Mouse (Mus musculus) frontal cortex, postnatal 10 days (tissue): ENCODE measurements around the gene Gabra5.

ENCODE experiments used
- DNase-seq, 2 experiments: peaks; one replicate each; pipeline ENCODE4 v3.0.0; 2022; ENCODE audit warnings: low spot score in 2 of 2, mixed read lengths in 1 of 2

Gabra5 gene

DNA sequence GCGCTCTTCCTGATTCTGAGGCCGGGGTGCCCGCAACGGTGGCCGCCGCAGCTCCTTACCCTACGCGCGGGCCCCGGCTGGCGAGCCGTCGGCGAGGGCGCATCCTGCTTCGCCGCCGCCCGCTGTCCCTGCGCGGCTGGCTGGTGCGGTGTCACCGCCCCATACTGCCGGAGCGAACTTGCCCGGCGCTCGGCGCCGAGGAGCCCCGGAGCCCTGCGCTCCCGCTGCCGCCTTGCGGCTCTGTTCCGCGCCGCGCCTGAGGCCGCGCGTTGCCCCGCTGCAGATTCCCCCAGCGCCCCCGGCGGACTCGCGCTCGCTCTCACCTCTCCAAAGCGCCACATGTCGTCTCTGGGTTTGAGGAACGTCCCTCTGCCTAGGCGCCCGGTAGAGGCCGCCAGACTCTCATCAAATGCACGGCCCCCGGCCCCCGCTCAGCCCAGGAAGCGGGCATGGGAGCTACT, at the start of gene Gabra5:
Gabra5 (minus strand) TSS at position 379 of the 461 bp plus-strand sequence.
- DNase-seq, result peak; percentile 43 to 76

DNA sequence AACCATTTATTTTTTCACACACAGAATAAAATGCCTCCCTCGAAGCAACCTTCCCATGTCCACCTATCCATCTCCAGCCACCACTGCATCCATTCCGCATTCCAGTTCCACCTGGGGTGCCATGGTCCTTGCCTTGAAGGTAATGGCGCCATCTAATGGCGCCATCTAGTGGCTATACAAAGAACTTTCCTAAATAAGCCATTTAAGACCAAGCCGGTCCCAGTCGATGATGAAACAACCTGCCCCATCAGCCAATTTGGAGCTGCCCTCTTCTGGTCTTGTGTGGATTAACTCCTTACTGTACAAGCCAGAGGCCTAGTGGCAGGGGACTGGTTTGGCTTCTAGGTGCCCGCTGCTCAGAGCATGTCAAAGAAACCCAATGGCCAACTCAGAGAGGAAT, 28.7 kb upstream of the Gabra5 start:
- no peak for DNase-seq

DNA sequence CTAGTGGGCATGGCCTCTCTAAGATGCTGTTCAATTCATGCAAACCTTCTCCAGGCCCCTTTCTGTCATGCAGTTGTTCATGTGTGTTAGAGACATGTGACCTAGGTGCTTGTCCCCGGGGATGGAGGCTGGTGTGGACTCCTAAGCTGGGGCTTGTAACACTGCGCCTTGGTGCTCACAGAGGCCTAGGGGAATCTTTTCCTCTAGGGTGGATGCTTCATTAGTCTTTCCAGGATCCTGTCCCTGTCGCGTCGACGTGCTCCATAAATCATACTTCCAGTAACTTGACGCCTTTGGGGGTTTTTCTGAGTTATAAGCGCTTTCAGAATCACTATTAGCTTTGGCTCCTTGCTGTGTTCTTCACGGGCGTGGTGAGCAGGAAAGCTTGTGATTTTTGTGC, 22.8 kb upstream of the Gabra5 start:
- DNase-seq, result no peak

DNA sequence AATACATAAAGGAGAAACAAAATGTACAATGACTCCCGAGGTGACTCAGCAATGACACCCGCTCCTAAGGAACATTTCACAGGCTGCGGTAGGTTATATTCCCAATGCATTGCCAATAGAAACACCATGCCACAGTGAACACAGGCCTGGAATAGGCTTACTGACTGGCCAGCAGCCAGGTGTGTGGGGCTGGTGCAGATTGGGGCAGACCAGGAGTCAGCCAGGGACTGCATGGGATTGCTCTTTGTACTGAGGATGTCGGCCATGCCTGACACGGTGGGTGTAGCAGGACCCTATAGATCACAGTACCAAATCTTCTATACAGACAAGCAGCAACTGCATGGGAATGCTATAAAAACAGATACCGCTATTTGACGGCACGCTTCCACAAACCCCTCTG, 20.1 kb upstream of the Gabra5 start:
- no peak for DNase-seq

DNA sequence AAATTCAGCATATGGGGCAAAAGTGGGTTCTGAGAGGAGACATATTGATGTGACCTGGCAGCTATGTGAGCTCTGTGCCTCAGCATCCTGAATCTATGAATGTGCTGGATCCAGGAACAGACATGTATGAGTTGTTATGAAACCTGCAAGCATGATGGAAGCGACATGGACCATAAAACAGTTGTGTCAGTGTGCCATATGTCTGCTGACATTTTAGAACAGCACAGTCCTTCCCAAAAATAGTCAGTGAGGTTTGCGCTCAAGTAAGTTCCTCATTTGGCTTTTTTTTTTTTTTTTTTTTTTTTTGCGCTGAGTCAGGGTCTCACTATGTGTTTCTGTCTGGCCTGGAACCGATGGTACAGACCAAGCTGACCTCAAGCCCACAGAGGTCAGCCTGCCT, 19.6 kb upstream of the Gabra5 start:
- DNase-seq, result no peak

DNA sequence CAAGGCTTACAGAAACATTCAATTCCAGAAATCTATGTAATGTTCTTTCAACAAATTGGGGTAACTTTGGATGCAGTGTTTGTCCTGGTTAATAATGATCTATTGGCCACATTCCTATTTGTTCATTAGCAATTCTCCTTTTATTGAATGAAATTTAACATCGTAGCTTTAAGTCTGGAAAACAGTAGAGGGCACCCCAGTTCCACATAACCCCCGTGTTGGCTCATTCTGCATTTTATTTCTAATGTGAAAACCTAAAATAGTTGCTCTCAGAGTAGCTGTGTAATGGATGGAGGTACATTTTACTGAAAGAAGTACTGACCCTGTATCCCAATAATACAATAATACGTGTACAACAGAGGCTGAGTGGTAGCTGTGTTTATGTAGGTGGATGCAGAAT, 3.1 kb upstream of the Gabra5 start:
- DNase-seq, result no peak

DNA sequence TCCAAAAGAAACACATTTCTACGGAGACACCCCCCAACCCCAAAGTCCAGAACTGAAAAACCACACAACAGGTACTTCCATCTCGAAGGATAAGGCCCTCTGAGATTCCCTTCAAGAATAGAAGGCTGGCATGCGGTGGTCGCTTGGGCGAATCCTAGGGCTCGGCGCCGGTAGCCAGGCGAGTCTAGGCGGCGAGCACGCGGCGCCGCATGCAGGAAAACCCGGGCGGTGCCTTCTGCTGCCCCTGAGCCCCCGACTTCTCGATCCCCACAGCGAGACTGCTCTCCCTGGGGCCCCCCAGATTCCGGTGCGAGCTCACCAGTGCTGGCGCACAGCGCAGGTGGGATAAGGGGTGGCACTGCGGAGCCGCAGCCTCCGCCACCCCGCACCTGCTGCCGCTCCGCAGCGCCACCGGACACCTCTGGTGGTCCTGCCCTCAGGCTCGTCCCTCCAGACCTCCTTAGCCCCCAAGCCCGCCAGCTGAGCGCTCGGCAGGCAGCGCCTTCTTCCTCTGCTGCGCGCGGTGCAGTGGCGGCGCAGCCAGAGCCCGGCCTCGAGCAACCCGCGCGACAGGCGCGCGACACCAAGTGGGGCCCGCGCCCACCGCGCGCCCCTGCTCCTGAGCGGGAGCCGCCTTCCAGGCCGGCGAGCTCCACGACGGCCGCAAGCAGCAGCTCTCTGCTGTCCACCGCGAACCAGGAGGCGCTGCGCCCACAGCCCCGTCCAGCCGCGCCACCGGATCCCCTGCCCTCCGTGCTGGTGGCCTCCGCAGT, 813 bp downstream of the Gabra5 start:
- DNase-seq, result peak in 1 of 2 experiments; percentile 30

DNA sequence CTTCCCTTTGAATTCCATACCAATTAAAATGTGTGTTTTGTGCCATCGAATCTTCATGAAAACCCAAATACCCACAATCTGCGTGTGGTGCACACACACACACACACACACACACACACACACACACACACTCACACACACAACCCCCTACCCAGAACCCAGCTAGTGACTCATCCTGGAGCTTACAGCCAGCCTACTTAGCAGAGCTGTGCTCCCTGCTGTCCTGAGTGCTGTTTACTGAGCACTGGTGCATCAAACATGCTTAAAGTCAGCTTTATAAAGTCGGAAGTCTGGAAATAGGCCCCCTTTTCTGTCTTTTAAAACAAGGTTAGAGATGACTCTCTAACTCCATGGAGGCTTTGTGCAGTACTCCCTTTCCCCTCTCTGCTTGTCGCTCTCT, 7.0 kb downstream of the Gabra5 start:
- no peak for DNase-seq

DNA sequence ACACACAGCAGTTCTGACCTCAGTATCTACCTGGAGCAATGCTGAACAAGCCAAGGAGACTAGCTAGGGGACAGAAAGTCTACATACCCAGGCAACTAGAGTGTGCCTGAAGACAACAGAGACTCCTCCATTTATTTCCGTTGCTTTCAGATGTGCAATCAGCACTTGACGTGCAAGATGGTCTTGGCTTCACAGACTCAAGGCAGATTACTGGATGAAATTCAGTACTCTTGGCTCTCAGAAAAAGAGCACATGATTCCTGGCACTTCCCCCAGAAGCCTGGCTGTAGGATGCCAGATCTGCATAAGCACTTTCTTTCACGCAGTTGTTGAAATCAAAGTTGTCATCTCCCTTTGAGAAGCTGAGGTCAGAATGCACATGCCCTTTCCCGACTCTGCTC, 18.1 kb downstream of the Gabra5 start:
- DNase-seq, result no peak

DNA sequence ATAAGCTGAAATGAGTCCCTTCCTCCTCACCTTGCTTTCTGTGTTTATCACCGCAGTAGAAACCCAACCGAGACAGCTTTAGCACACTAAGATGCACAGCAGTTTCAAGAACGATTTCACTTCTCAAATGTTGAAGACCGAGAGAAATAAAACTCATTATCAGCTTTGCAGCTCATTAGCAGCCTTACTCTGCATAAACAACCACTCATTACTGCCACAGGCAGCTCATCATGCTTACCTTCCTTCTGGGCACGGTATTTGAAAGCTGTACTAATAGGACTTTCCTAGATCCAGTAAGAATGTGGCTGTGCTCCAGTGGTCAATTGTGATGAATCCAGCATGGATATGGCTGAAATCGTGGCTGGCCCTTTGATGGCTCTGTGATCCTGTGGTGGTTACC, 23.0 kb downstream of the Gabra5 start:
- DNase-seq, result no peak

DNA sequence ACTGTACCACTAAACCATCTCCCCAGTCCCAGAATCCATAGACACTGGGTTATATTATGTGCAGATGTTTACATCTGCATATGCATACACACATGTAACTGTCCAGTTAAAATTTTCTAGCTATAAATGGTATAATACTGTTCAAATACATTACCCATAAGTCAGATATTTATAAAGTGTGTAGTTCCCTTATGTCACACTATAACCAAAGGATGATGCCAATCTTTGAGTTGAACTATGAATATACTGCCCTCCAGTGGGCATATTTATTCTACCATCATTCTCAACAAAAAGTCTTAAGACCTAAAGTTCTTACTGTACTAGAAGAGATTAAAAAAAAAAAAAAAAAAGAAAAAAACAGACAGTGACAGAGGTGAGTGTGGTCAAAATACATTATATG, 27.0 kb downstream of the Gabra5 start:
- no peak for DNase-seq

DNA sequence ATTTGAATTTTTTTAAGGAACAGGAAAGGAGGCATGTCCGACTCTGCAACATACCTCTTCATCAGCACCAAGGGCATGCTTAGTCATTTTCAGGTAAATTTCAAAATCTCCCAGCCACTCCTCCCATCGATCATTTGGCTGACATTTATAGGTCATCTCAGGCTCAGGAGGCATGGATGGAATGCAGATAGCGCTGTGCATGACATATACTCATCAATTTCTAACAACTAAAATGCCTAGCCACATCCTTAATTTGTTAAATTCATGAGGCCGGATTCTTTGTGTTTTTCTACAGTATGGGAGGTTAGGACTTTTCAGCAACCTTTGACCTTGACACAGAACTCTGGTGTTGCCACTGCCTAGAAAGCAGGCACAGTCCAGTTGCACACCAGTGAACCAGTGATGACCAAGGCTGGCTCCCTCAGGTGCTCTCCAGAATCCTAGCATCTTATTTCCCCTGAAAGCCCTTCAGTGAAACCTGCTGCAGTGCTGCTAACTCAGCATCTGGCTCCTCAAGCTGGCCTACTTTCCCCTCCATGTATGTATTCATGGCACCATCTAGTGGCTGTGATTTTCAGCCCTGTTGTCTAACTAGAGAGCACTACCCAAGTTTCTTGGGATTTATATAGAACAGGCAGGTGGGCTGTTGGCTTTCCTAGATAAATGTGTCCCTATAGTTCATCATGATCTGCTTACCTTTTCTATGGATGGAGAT, 35.9 kb downstream of the Gabra5 start:
- peak; percentile 49 to 60 for DNase-seq

DNA sequence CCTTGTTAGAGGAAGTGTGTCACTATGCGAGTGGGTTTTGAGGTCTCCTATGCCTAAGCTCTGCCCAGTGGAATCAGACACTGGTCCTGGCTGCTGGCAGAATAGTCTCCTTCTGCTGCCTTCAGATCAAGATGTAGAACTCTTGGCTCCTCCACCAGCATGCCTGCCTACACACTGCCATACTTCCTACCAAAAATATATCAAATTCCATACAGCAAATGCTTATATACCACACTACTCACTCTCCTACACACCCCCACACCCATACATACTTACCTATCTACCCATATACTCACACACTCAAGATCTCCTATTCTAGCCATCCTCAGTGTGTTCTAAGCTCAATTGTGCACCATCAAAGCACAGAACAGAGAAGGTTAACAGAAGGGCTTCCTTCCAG, 38.5 kb downstream of the Gabra5 start:
- DNase-seq, result no peak

DNA sequence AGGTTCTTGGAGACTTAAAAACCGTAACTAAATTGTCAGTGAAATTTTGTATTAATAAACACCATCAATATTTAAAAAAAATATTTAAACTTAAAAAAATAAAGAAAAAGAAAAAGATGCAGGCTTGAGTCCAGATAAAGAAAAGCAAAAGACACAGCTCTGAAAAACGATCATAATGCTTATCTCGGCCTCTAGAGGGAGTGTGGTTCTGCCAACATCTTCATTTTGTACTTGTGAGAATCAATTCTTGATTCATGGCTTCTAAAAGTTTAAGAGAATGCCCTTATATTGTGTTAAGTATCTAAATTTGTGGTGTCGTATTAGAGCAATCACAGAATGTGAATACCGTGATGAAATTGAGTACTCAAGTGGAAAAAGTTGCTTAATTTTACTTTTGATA, 49.5 kb downstream of the Gabra5 start:
- DNase-seq, result no peak

DNA sequence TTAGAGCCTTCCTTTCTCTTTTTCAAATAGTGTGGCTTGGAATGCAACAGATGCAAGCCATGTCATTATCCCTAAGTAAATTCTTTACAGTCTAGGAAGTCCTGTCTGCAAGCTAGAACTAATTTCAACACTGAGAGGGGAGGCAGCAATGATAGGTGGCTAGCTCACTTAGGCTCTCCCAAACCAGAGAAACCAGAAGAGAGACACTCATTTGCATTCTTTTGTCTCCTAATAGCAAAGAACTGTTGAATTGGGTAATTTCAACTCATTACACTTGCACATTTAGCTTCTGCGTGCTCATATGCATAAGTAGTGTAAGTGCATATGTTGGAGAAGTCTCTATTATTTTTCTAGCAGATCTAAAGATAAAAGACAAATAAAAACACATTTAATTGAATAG, 61.6 kb downstream of the Gabra5 start:
- no peak for DNase-seq

DNA sequence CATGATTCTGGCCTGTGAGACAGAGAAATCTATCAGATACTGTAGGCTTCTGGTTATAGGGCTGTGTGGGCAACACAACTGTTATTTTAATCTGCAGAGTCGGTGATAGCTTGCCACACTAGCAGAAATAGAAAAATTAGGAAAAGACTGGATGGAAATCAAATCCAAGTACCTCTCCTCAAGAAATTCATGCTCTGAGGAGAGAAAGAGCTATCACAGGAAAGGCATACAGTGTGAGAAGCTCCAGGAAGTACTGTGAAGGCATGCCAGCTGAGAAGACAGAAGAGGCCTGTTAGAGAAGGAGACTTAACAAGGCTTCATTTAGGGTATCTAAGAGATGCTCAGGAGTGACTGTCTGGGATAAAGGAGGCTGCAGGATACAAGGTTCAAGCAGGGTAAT, 87.2 kb downstream of the Gabra5 start:
- no peak for DNase-seq

DNA sequence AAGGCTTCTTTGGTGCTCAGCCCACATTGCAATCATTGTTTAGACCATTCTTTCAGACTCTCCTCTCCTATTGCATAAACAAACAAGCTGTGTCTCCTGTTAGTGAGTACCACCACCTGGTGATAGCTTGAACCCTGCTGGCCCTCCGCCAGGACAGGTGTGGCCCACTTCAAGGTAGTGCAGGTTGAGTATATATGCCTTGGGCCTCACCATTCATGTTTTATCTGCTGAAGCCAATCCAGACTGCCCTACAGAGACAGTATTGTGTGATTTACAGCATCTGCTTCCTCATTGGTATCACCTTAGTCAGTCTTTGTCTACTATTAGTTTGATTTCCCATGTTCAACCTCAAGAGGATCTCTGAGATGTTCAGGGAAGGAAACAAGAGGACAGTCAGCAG, 88.8 kb downstream of the Gabra5 start:
- no peak for DNase-seq

DNA sequence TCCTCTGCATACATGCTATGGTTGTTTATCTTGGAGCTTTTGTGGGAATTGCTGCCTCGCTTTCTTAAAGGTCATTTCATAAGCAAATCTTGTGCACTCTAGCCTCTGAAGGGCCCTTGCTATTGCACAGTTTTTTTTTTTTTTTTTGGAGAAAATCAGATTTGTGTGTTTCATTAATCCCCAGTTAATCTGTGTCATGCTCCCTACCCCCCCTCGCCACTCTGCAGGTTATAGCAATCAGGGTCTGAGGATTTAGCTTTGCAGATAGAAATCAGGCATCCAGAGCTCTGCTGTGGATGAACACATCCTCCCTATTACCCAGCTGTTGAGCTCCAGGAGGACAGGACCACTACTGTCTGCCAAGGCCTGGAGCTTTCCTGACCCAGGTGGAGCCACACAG, 90.5 kb downstream of the Gabra5 start, which contains the start of gene Gabrb3:
Gabrb3 (plus strand) TSS at position 301 of the 400 bp plus-strand sequence.
- no peak for DNase-seq

DNA sequence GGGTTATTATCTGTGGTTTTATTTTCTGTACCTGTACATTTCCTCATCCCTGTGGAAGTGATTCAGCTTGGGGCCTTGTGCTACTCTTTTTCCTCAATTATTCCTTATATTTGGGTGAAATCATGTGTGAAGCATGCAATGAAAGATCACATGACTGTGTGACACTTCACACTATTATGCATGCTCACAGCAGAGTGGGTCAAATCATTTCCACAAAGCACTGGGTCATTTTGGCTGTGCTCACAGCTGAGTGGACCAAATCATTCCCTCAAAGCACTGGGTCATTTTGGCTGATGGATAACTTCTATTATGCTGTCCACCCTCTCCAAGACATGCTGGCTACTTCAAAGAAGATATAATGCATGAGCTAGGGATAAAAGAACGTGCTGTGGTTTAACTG, 97.0 kb downstream of the Gabra5 start:
- no peak for DNase-seq

DNA sequence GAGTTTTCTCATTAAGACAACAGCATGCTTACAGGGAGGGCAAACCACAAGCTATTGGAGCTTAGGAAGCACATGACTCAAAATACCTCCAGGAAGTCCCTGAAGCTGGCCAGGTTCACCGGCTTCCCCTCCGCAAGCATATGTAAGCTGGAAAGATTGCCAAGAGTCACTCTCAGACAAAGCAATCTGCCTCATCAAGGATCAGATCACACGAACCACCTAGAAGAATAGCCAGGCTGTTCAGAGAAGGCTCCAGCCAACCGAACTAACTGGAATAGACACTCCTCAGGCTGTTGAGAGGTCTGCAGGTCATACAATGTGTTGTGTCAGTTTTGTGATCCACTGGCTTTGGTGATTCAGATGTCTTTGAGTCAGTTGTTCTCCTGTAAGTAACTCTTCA, 98.7 kb downstream of the Gabra5 start:
- no peak for DNase-seq

DNA sequence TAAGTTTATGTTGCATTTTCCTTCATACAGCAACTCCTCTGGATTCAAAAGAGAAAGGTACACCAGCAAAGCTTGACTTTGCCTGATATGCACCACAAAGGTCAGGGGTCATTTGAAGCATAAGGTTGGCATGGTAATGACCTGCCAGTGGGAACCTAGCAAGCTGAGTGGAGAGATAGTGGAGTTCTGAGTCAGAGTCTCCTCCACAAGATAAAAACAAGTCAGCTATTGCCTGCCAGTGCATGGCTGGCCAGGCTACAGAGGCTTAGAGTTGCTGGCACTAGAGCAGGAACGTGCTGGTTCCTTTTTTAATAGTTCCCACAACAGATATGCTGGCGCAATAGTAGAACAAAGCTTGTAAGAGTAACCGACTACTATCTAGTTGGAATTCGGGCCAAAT, 116.3 kb downstream of the Gabra5 start:
- no peak for DNase-seq

DNA sequence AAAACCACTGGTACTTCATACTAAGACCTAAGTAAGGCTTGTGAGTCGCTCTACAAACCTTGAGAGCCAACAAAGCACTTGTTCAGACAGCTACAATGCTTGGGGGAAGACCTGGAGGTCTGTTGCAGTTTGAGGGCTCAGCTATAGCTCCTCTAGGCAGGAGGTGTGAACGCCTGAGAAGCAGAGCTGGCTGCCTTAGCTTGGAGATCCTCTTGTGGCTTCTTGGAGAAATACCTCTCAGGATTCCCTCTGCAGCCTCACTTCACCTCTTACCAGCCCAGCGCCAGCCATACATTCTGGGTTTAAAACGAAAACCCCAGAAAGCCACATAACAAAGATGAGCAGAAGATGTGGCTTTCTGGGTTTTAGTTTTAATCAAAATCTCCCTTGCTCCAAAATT, 119.8 kb downstream of the Gabra5 start:
- peak; percentile 18 for DNase-seq

DNA sequence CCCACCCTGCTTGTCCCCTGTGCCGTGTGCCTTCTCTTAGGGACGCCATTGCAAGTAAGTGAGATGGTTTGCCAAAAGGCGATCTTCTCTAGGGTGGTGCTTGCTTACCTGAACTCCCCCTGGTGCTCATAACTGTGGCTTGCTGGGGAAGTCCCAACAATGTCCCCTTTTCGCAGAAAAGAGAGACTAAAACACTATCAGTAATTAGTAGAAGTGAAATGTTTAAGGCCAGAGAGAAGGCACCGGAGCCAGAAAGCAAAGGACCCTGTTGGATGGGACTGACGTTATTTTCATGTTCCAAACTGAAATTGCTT, 122.6 kb downstream of the Gabra5 start:
- DNase-seq, result no peak
